Mouse (Mus musculus) ovary, adult 10 weeks (tissue): ENCODE results near the gene Ncln. TPM values are rescaled to one million over a fixed set of nuclear protein-coding genes. Genes with fewer than 3 reads are reported as not detected.

Source experiments
- polyA plus RNA-seq: library from polyadenylated mRNA; stranded (reverse); fragments of 350-450 nt; fragmentation: Illumina TruSeq; extraction: RNeasy Lipid Tissue Mini Kit (QIAGEN cat#74804); gene quantifications from one replicate; pipeline ENCODE4 v1.2.3, GENCODE M21; 2014

Gene Ncln
- polyA plus RNA-seq: not detected

DNA sequence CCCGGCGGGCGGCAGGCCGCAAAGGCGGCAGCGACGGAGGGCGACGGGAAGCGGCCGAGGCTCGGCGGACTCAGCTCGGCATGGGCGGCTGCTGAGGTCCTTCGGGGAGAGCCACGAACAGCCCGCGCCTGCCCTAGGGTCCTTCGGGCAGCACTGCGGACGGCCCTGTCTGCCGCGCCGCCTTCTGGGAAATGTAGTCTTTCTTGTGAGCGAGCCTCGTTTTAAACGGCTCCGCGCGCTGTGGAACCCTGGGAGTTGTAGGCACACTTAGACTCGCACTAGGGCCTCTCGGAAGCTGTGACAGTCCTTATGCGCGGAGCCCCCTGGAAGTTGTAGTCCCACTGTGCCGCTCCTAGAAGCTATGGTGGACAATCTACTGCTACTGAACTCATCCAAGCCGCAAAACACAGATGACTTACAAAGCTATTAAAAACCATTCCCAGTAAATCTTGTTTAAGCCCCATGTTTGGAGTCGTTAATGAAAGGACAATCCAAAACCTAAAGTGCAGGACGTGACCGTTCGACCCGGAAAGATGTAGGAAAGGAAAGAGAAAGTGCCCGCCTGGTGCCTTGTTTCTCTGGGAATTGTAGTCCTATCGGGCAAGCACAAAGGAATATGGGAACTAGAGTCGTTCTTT is at the start of gene Ncln:
Gene Ncln, minus strand, starts transcription at position 129 of the 638 bp plus-strand sequence.

DNA sequence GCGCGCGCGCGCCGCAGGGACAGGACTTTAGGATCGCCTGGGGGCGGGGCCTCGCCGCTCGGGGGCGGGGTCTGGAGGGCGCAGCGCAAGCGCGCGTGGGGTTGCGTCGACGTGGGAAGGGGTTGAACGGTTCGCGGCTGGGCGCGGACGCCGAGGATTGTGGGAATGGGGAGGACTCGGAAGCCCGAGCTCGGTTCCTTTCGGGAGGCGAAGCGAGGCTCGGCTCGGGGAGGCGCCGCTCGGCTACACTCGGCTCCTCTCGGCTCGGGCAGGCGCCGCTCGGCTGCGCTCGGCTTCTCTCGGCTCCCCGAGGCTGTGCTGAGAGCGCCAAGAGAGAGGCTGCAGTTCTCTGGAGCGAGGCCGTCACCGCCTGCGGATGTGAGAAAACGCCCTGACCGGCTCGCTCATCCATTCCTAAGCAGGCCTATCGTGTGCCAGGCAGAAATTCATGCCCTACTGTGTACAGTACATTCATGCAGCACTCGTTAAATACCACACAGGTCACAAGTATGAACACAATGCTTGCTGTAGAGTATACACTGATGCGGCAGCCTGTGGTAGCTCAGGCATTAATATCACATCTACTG is 49.1 kb upstream of the Ncln start, which contains the start of gene Gna11:
Gene Gna11, minus strand, starts transcription at position 30 of the 587 bp plus-strand sequence.

DNA sequence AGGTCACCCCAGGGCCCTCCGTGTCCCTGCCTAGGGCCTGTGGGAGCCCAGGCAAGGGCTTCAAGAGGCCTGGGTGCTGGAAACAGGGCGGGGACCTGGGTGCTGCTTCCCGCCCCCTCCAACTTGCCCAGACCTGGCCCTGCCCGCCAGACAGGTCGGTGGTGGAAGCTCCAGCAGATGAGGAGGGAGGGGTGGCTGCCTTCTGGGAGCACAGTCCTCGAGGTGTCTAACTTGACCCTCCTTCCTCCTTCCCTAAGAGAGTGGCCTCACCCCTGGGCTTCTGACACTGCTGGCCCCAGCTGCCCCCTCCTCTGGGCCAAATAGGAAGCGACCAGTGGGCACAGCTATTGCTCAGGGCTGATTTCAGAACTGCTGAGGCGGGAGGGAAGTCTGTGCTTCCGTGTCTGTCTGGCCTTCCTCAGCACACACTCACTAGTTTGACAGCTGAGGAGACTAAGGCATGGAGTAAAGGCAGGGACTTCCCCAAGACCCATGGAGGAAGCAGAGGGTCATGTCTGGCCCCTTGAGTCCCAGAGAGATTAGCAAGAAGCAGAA is 27.9 kb upstream of the Ncln start, which contains the start of gene Gna15:
Gene Gna15, minus strand, starts transcription at position 175 of the 555 bp plus-strand sequence.

DNA sequence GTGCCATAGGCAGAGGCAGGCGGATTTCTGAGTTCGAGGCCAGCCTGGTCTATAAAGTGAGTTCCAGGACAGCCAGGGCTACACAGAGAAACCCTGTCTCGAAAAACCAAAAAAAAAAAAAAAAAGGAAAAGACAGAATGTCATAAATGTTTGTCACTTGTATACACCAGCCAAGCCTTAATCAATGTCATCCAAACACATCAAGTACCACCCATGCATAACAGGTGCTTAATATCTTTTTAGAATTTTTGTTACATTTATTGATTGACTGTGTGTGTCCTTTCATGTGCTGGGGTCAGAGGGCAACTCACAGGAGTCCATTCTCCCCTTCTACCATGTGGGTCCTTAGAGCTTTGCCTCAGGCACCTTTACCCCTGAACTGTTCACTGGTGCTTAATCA is 3.8 kb upstream of the Ncln start, which contains the start of gene S1pr4:
Gene S1pr4, minus strand, starts transcription at position 101 of the 400 bp plus-strand sequence.

DNA sequence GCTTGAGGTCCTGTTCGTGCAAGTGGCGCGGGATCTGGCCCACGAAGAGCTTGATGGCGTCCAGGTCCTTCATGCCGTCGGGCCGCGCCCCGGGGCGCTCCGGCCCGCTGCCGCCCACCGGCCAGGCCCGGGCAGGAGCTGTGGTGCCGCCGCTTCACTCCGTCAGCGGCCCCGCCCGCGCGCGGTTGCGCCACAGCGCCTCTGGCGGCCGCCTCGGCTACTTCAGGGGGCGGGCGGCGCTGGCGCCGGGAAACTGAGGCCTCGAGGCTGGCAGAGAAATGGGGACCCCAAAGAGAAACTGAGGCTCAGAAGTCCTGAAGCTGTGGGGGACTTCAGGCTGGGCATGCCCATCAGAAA is 13.7 kb downstream of the Ncln start, which contains the start of gene Celf5:
Gene Celf5, minus strand, starts transcription at position 177 of the 357 bp plus-strand sequence.

DNA sequence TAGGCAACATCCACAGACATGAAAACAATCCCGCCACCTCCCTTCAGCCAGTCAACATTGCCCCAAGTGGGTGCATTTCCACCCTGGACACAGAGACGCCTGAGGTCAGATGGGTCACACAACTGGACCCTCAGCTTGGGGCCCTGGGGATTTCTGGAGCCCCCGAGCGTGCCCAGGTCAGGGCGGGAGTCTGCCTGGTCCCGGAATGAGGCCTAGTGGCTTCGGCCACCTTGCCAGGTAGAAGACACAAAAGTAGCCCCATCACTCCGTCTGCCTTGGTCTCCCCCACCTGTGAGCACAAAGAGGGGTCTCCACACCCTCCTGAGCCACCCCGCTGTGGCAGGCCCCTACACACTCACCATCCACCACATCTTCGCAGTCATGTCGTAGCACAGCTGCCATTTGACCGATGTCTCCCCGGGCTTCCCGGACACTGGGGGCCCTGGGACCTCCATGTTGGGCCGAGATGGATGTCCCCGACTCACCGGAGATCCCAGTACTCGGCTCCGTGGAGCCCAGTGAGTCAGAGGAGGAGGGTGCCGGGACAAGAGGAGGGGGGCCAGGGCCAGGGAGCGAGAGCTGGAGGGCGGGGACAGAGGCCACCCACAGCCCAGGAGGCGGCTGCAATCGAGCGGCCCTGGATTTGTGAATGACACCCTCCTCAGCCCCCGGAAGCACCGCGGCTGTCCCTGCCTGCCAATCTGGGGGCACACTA is 40.9 kb downstream of the Ncln start, which contains the start of gene Nfic:
Gene Nfic, minus strand, starts transcription at position 455 of the 715 bp plus-strand sequence.

Other genes starting within 250 kb of the Ncln start
- gene Matk, start 243.5 kb downstream of the Ncln start, polyA plus RNA-seq: not detected
- gene Mrpl54, start 229.5 kb downstream of the Ncln start, polyA plus RNA-seq: not detected
- gene Apba3, start 229.4 kb downstream of the Ncln start, polyA plus RNA-seq: not detected
- not detected for gene Tjp3, start 204.8 kb downstream of the Ncln start, polyA plus RNA-seq
- gene Pip5k1c, start 203.4 kb downstream of the Ncln start, polyA plus RNA-seq: 2.6 TPM
- 0.17 TPM for gene Cactin, start 175.3 kb downstream of the Ncln start, polyA plus RNA-seq
- not detected for gene Tbxa2r, start 167.7 kb downstream of the Ncln start, polyA plus RNA-seq
- gene Gipc3, start 153.1 kb downstream of the Ncln start, polyA plus RNA-seq: not detected
- gene Hmg20b, start 145.9 kb downstream of the Ncln start, polyA plus RNA-seq: 4.2 TPM
- gene Mfsd12, start 138.9 kb downstream of the Ncln start, polyA plus RNA-seq: not detected
- not detected for gene 4930404N11Rik, start 130.6 kb downstream of the Ncln start, polyA plus RNA-seq
- gene Fzr1, start 117.9 kb downstream of the Ncln start, polyA plus RNA-seq: 0.26 TPM
- not detected for gene Dohh, start 112.0 kb downstream of the Ncln start, polyA plus RNA-seq
- not detected for gene Gm48551, start 111.9 kb downstream of the Ncln start, polyA plus RNA-seq
- gene Gm48552, start 107.4 kb downstream of the Ncln start, polyA plus RNA-seq: 0.88 TPM
- gene Smim24, start 103.3 kb downstream of the Ncln start, polyA plus RNA-seq: not detected
- 14.2 TPM for gene Nfic, start 40.8 kb downstream of the Ncln start, polyA plus RNA-seq
- not detected for gene Celf5, start 13.7 kb downstream of the Ncln start, polyA plus RNA-seq
- gene S1pr4, start 3.7 kb upstream of the Ncln start, polyA plus RNA-seq: not detected
- not detected for gene Gna15, start 27.8 kb upstream of the Ncln start, polyA plus RNA-seq
- 1.7 TPM for gene Gna11, start 48.8 kb upstream of the Ncln start, polyA plus RNA-seq
- 10.1 TPM for gene Aes, start 63.1 kb upstream of the Ncln start, polyA plus RNA-seq
- gene Tle2, start 78.2 kb upstream of the Ncln start, polyA plus RNA-seq: 3.3 TPM
- 9.7 TPM for gene Tle6, start 104.7 kb upstream of the Ncln start, polyA plus RNA-seq
- gene BC025920, start 109.9 kb upstream of the Ncln start, polyA plus RNA-seq: 0.77 TPM
- gene Sirt6, start 131.4 kb upstream of the Ncln start, polyA plus RNA-seq: not detected
- gene Ankrd24, start 132.1 kb upstream of the Ncln start, polyA plus RNA-seq: 2.0 TPM
- 24.8 TPM for gene Gm10778, start 152.7 kb upstream of the Ncln start, polyA plus RNA-seq
- gene Zfp433, start 208.4 kb upstream of the Ncln start, polyA plus RNA-seq: 52.7 TPM